Mouse (Mus musculus): ENCODE data around the gene Gm20816. TPM values are rescaled to one million over a fixed set of nuclear protein-coding genes. Genes with fewer than 3 reads are reported as not detected.
"Not testable (repeated sequence)": the region's sequence is repeated elsewhere in the genome, so short reads cannot be mapped to it uniquely, and the experiment has no call there.

Gene Gm20816
- not detected for total RNA-seq (2022)

DNA sequence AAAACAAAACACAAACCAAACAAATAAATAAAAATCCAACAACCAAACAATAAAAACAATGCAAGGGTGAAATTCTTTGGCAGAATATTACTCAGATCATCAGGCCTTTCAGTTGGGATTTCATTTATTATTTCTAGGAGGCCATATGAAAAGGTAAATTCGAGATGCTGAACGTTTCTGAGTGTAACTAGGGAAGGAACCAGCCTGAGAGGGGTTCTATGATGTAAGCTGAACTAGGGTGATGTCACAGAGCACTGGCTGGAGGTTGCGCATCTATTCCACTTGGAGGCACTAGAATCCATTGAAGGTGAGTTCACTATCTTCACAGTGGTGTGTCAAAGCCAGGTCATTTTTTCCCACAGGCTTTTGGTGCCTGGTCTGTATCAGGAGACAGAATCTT, at the start of gene Gm20816:
Gene Gm20816 (plus strand): TSS at position 301 of the 400 bp plus-strand sequence.
- not testable (repeated sequence) for DNase-seq (ENCODE audit: low spot score in 2 of 2)

Other genes starting within 250 kb of the Gm20816 start
- gene Gm20937, start 243.1 kb upstream of the Gm20816 start, total RNA-seq (2022) = not detected